1 mouse cellular context compared by ENCODE assay signal in the genomic region with DNA sequence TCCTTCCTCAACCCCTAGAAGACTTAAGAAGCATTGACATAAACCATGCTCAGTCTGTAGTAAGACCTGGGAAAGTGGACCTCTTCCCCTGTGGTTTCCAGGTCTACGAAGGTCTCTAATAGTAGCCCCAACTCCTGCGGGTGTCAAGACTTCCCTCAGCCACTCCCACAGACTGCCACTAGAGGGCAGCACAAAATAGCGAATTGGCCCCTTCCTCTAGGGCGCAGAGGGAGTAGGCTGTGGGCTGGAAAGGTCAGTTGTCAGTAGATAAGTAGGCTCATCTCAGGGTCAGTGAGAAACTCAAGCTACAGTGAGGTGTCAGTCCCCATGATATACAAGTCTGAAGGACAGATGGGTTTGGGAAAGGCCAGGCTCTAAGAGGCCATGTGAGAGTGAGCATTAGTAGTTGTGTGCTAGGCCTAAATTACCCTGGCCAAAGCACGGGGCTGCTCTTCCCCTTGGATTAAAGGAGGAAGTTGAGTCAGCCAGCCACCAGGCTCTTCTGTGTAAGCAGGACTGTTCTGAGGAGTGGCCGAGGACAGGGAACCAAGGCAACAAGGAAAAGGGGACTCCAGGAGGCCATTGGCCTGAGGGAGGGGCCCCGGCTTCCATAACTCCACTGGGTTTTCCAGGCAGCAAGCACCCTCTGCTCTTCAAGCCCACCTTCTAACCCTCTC.
TF ChIP-seq lines count a peak whose summit lies in the region.

No protein-coding gene starts in this region.

TF ChIP-seq in CH12.LX, 34 proteins besides CTCF, POLR2A, EP300 and RAD21:
- TF ChIP-seq MEF2A (IDR thresholded peaks at IDR 0.05; ENCODE audit: borderline replicate concordance, low read depth, low read length): no peak
- TF ChIP-seq TBP (conservative IDR thresholded peaks at IDR 0.05; ENCODE audit: low read depth, low read length): no peak
- no peak for TF ChIP-seq ZKSCAN1 (IDR thresholded peaks at IDR 0.05; ENCODE audit: borderline replicate concordance, low read depth, low read length)
- no peak for TF ChIP-seq NRF1 (IDR thresholded peaks at IDR 0.05; ENCODE audit: low read depth, low read length)
- peak; percentile 42; the same call in 1 of the 2 replicates for TF ChIP-seq ZC3H11A (IDR thresholded peaks at IDR 0.05; ENCODE audit: low read depth, low read length)
- TF ChIP-seq SMC3 (IDR thresholded peaks at IDR 0.05; ENCODE audit: low read depth, low read length): peak; percentile 80
- no peak for TF ChIP-seq PAX5 (IDR thresholded peaks at IDR 0.05; ENCODE audit: low read length)
- no peak for TF ChIP-seq USF2 (conservative IDR thresholded peaks at IDR 0.05; ENCODE audit: low read depth, low read length)
- TF ChIP-seq ZMIZ1 (IDR thresholded peaks at IDR 0.05; ENCODE audit: low read depth, low read length): no peak
- 0 out of 2 replicates have a peak, but pooled peaks have one; percentile 20 for TF ChIP-seq ELF1 (IDR thresholded peaks at IDR 0.05; ENCODE audit: low read depth, low read length)
- TF ChIP-seq BHLHE40 (IDR thresholded peaks at IDR 0.05; ENCODE audit: low read depth, low read length): no peak
- peak; percentile 63; the same call in 1 of the 2 replicates for TF ChIP-seq MAZ (IDR thresholded peaks at IDR 0.05; ENCODE audit: low read depth, low read length)
- no peak for TF ChIP-seq ETS1 (conservative IDR thresholded peaks at IDR 0.05; ENCODE audit: low read depth, low read length)
- TF ChIP-seq IRF4 (IDR thresholded peaks at IDR 0.05; ENCODE audit: low read depth, low read length): no peak
